Mouse (Mus musculus): Measurements from ENCODE around the gene Txlna. TPM values are rescaled to one million over a fixed set of nuclear protein-coding genes. Genes with fewer than 3 reads are reported as not detected.

Txlna gene
- polyA plus RNA-seq, 1 experiment from 2014 or later, result 59.4 TPM

GRCm38 (mm10) chr4:129624281-129625028 is 16.4 kb downstream of the Txlna start:
- Histone ChIP-seq H3K9me3 (replicated peaks) (no peaks in the 10 kb centered on the region), H3K36me3 (peaks cover 42% of the 10 kb centered on the region), H3K27me3 (replicated peaks) (no peaks in the 10 kb centered on the region), H3K4me1 (replicated peaks) (peaks cover 31% of the 10 kb centered on the region), H3K27ac (ENCODE audit: poor library complexity, severe bottlenecking) (peak overlapping the region; percentile 89), H3K4me3 (peak overlapping the region; percentile 79), H3K4me2 (peak overlapping the region; percentile 87), H3K9ac (peak overlapping the region; percentile 86)
- WGBS, result 1% methylated on average over 18 of the region's 18 CpGs
- peak; percentile 88 for ATAC-seq (ENCODE audit: insufficient number of reproducible peaks, low FRiP score)

- Histone ChIP-seq H3K9me3 (replicated peaks) (no peaks in the 10 kb centered on the region), H3K4me2 (peak within 1 kb of the TSS; percentile 87), H3K27me3 (replicated peaks) (no peaks in the 10 kb centered on the region), H3K27ac (ENCODE audit: poor library complexity, severe bottlenecking) (peak within 1 kb of the TSS; percentile 89), H3K4me1 (replicated peaks) (peaks cover 31% of the 10 kb centered on the region), H3K36me3 (peaks cover 34% of the 10 kb centered on the region), H3K9ac (peak within 1 kb of the TSS; percentile 86), H3K4me3 (peak within 1 kb of the TSS; percentile 79)
- 0 out of 2 replicates have a peak, but pooled peaks have one; percentile 30 for ATAC-seq (ENCODE audit: insufficient number of reproducible peaks, low FRiP score)
- under 1% methylated on average over 10 of the region's 10 CpGs for WGBS
Measured at GRCm38 (mm10) chr4:129623681-129624091, 17.2 kb downstream of the Txlna start, which contains the start of gene Ccdc28b. Gene Ccdc28b, minus strand, starts transcription at chr4:129623947.

GRCm38 (mm10) chr4:129622803-129623535 is 17.9 kb downstream of the Txlna start:
- Histone ChIP-seq H3K9ac (peak overlapping the region; percentile 86), H3K4me1 (replicated peaks) (peaks cover 36% of the 10 kb centered on the region), H3K27ac (ENCODE audit: poor library complexity, severe bottlenecking) (peak overlapping the region; percentile 89; the same call in 1 of the 2 replicates), H3K4me2 (peak overlapping the region; percentile 87), H3K4me3 (peak overlapping the region; percentile 79), H3K9me3 (replicated peaks) (no peaks in the 10 kb centered on the region), H3K27me3 (replicated peaks) (no peaks in the 10 kb centered on the region), H3K36me3 (peaks cover 27% of the 10 kb centered on the region)
- WGBS, result 16% methylated on average over 8 of the region's 8 CpGs
- ATAC-seq (ENCODE audit: insufficient number of reproducible peaks, low FRiP score), result no peak

- H3K27me3 ChIP-seq (replicated peaks), result no peaks in the 10 kb centered on the region
- H3K4me2 ChIP-seq, result peak overlapping the region; percentile 87
- peak overlapping the region; percentile 79; the same call in 1 of the 2 replicates for H3K4me3 ChIP-seq
- peak overlapping the region; percentile 86 for H3K9ac ChIP-seq
- H3K36me3 ChIP-seq, result peaks cover 21% of the 10 kb centered on the region
- no peaks in the 10 kb centered on the region for H3K9me3 ChIP-seq (replicated peaks)
- peak overlapping the region; percentile 67; the same call in 1 of the 2 replicates for H3K27ac ChIP-seq (ENCODE audit: poor library complexity, severe bottlenecking)
- peaks cover 41% of the 10 kb centered on the region for H3K4me1 ChIP-seq (replicated peaks)
- 69% methylated on average over 11 of the region's 11 CpGs for WGBS
- no peak for ATAC-seq (ENCODE audit: insufficient number of reproducible peaks, low FRiP score)
Measured at GRCm38 (mm10) chr4:129622120-129622802, 18.6 kb downstream of the Txlna start.

- no peak overlapping the region for H3K9ac ChIP-seq
- peaks cover 41% of the 10 kb centered on the region for H3K4me1 ChIP-seq (replicated peaks)
- no peak overlapping the region for H3K4me3 ChIP-seq
- H3K4me2 ChIP-seq, result peak overlapping the region; percentile 25; the same call in 1 of the 2 replicates
- H3K27me3 ChIP-seq (replicated peaks), result no peaks in the 10 kb centered on the region
- no peak for ATAC-seq (ENCODE audit: insufficient number of reproducible peaks, low FRiP score)
- H3K27ac ChIP-seq (ENCODE audit: poor library complexity, severe bottlenecking), result peak overlapping the region; percentile 67
- peaks cover 21% of the 10 kb centered on the region for H3K36me3 ChIP-seq
- no peaks in the 10 kb centered on the region for H3K9me3 ChIP-seq (replicated peaks)
- 63% methylated on average over 8 of the region's 8 CpGs for WGBS
Measured at GRCm38 (mm10) chr4:129621283-129621841, 19.5 kb downstream of the Txlna start.

- H3K9ac ChIP-seq, result no peak overlapping the region
- no peaks in the 10 kb centered on the region for H3K27me3 ChIP-seq (replicated peaks)
- peaks cover 24% of the 10 kb centered on the region for H3K36me3 ChIP-seq
- WGBS, result 82% methylated on average over 11 of the region's 11 CpGs
- peak overlapping the region; percentile 25; the same call in 1 of the 2 replicates for H3K4me2 ChIP-seq
- H3K4me1 ChIP-seq (replicated peaks), result peaks cover 38% of the 10 kb centered on the region
- H3K9me3 ChIP-seq (replicated peaks), result no peaks in the 10 kb centered on the region
- ATAC-seq (ENCODE audit: insufficient number of reproducible peaks, low FRiP score), result no peak
- no peak overlapping the region for H3K4me3 ChIP-seq
- peak overlapping the region; percentile 67 for H3K27ac ChIP-seq (ENCODE audit: poor library complexity, severe bottlenecking)
Measured at GRCm38 (mm10) chr4:129620419-129621282, 20.2 kb downstream of the Txlna start.

GRCm38 (mm10) chr4:129618786-129619691 is 21.8 kb downstream of the Txlna start, which contains the start of gene Iqcc:
Gene Iqcc, minus strand, starts transcription at chr4:129619099.
- 3% methylated on average over 44 of the region's 44 CpGs for WGBS
- Histone ChIP-seq H3K9me3 (replicated peaks) (no peaks in the 10 kb centered on the region), H3K27me3 (replicated peaks) (no peaks in the 10 kb centered on the region), H3K4me3 (peak within 1 kb of the TSS; percentile 81), H3K4me2 (peak within 1 kb of the TSS; percentile 89), H3K36me3 (peaks cover 24% of the 10 kb centered on the region), H3K9ac (peak within 1 kb of the TSS; percentile 92), H3K4me1 (replicated peaks) (peaks cover 29% of the 10 kb centered on the region), H3K27ac (ENCODE audit: poor library complexity, severe bottlenecking) (peak within 1 kb of the TSS; percentile 87)
- ATAC-seq (ENCODE audit: insufficient number of reproducible peaks, low FRiP score), result peak; percentile 90

- WGBS, result 92% methylated on average over 5 of the region's 5 CpGs
- no peak overlapping the region for H3K27ac ChIP-seq (ENCODE audit: poor library complexity, severe bottlenecking)
- no peaks in the 10 kb centered on the region for H3K9me3 ChIP-seq (replicated peaks)
- H3K36me3 ChIP-seq, result peaks cover 24% of the 10 kb centered on the region
- peaks cover 29% of the 10 kb centered on the region for H3K4me1 ChIP-seq (replicated peaks)
- no peak for ATAC-seq (ENCODE audit: insufficient number of reproducible peaks, low FRiP score)
- H3K4me2 ChIP-seq, result peak overlapping the region; percentile 89
- peak overlapping the region; percentile 92 for H3K9ac ChIP-seq
- peak overlapping the region; percentile 81 for H3K4me3 ChIP-seq
- no peaks in the 10 kb centered on the region for H3K27me3 ChIP-seq (replicated peaks)
Measured at GRCm38 (mm10) chr4:129618031-129618430, 22.8 kb downstream of the Txlna start.

GRCm38 (mm10) chr4:129617121-129617641 is 23.7 kb downstream of the Txlna start:
- no peaks in the 10 kb centered on the region for H3K9me3 ChIP-seq (replicated peaks)
- no peak for ATAC-seq (ENCODE audit: insufficient number of reproducible peaks, low FRiP score)
- H3K36me3 ChIP-seq, result peaks cover 24% of the 10 kb centered on the region
- no peak overlapping the region for H3K9ac ChIP-seq
- no peaks in the 10 kb centered on the region for H3K27me3 ChIP-seq (replicated peaks)
- H3K4me2 ChIP-seq, result no peak overlapping the region
- H3K27ac ChIP-seq (ENCODE audit: poor library complexity, severe bottlenecking), result no peak overlapping the region
- peaks cover 21% of the 10 kb centered on the region for H3K4me1 ChIP-seq (replicated peaks)
- WGBS, result 90% methylated on average over 7 of the region's 7 CpGs
- no peak overlapping the region for H3K4me3 ChIP-seq

All from heart, embryonic 12.5 days (tissue).